ENCODE assay signal across 26 mouse cellular contexts in the genomic region with DNA sequence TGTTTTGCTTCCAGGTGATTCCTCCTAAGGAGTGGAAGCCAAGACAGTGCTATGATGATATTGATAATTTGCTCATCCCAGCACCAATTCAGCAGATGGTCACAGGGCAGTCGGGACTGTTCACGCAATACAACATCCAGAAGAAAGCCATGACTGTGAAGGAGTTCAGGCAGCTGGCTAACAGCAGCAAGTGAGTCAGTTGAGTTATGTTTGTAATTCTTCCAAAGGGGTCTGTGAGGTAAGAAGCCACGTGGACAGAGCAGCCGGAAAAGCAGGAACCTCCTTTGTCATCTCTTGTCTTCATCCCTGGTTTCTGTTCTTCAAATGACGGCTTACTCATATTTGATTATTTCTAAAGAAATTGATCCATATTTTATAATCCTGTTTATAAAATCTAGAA.
"Had no signal": no experiment of that assay in that cellular context is flagged by ENCODE, and none has a peak within 500 bp of the region (broad histone marks: within the 10 kb centered on the region; RNA-seq: fewer than 3 reads in every experiment).

No protein-coding gene starts in this region.

- H3K27ac ChIP-seq: heart, adult 2 months; heart, embryonic 13.5 days; heart, embryonic 15.5 days; hindbrain, embryonic 10.5 days; hindbrain, embryonic 12.5 days; hindbrain, embryonic 14.5 days; intestine, embryonic 15.5 days; layer of hippocampus, adult 2 months; left cerebral cortex, adult 2 months; limb, embryonic 10.5 days; limb, embryonic 12.5 days; liver, embryonic 13.5 days had no signal

- H3K4me3 ChIP-seq: heart, adult 2 months; heart, embryonic 13.5 days; heart, embryonic 15.5 days; hindbrain, embryonic 10.5 days; hindbrain, embryonic 12.5 days; intestine, embryonic 15.5 days; layer of hippocampus, adult 2 months; left cerebral cortex, adult 2 months; limb, embryonic 10.5 days; limb, embryonic 12.5 days; liver, embryonic 13.5 days had no signal

- H3K9ac ChIP-seq: heart, embryonic 13.5 days; heart, embryonic 15.5 days; hindbrain, embryonic 12.5 days; hindbrain, embryonic 14.5 days; intestine, embryonic 15.5 days; limb, embryonic 12.5 days; liver, embryonic 13.5 days had no signal

- H3K4me1 ChIP-seq: heart, embryonic 13.5 days; heart, embryonic 15.5 days; hindbrain, embryonic 10.5 days; hindbrain, embryonic 12.5 days; intestine, embryonic 15.5 days; limb, embryonic 10.5 days; limb, embryonic 12.5 days; liver, embryonic 13.5 days had no signal

- H3K4me2 ChIP-seq: heart, embryonic 11.5 days; heart, embryonic 13.5 days; heart, embryonic 15.5 days; hindbrain, embryonic 12.5 days; hindbrain, embryonic 14.5 days; intestine, embryonic 15.5 days; limb, embryonic 12.5 days; liver, embryonic 11.5 days; liver, embryonic 13.5 days had no signal

- ATAC-seq: hindbrain, embryonic 16.5 days; inflammation-experienced regulatory T-cells, adult 6 months; intestine, embryonic 15.5 days; intestine, postnatal 0 days had no signal

- DNase-seq: gastrocnemius, postnatal 14 days; gastrocnemius, postnatal 36 days; heart, adult 2 months; heart, postnatal 4 days; kidney, adult 18-20 months; kidney, adult 8-10 months; kidney, postnatal 10 days; kidney, postnatal 25 days; kidney, postnatal 4 days; liver; liver, embryonic 13.5 days had no signal

- H3K27me3 ChIP-seq: heart, embryonic 13.5 days; heart, embryonic 15.5 days; hindbrain, embryonic 12.5 days; intestine, embryonic 15.5 days; limb, embryonic 12.5 days; liver, embryonic 13.5 days had no signal

- H3K9me3 ChIP-seq: heart, embryonic 13.5 days; heart, embryonic 15.5 days; hindbrain, embryonic 10.5 days; hindbrain, embryonic 12.5 days; intestine, embryonic 15.5 days; limb, embryonic 10.5 days; limb, embryonic 12.5 days; liver, embryonic 13.5 days had no signal

- H3K36me3 ChIP-seq: heart, embryonic 15.5 days; intestine, embryonic 15.5 days; limb, embryonic 10.5 days had no signal
